Mouse (Mus musculus): ENCODE data around the gene Evl. TPM values are rescaled to one million over a fixed set of nuclear protein-coding genes. Genes with fewer than 3 reads are reported as not detected.

Gene Evl
- polyA plus RNA-seq, 1 experiment from 2014 or later: 88.1 TPM

DNA sequence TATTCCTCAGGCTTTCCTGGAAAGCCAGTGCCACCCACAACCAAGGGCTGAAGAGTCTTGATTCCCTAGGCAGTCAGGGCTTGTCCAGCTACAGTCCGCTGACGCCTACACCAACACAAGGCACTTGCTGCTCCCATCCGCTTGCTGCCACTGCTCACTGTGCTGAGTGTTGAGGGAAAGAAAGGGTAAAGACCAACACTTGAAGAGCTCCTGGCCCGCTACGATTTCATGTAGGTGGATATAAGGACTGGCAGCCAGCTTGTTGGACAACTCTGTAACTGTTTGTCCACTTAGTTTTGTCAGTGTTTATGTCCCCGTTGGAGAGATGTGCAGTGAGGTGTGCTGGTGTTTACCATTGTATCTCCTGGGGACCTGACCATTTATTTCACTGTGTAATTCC, 38.3 kb downstream of the Evl start:
- WGBS: 93% methylated on average over 6 of the region's 6 CpGs

DNA sequence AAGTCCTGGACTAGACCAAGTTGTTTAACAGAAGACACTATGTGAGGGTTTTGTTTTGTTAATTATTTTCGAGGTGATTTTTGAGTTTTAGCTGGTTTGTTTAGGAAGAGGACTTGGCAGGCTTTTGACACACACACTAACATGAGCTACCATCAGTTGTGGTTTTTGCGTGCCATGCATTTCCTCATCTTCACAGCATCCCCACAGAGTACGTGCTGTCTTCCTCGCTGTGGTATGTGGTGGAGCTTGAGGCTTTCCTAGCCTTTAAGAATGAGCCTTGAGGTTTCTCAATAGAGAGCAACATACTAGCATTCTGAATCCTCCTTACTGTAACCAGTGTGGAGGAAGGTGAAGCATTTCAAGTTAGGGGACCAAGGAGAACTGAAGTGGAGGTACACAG, 46.3 kb downstream of the Evl start:
- Histone ChIP-seq H3K27me3 (ENCODE audit: control insufficient read depth, insufficient read depth, low read length) (no peaks in the 10 kb centered on the region), H3K9ac (replicated peaks; ENCODE audit: low read length) (no peak overlapping the region), H3K4me2 (ENCODE audit: low read depth, low read length) (no peak overlapping the region), H3K4me3 (ENCODE audit: low read depth, low read length) (no peak overlapping the region), H3K9me3 (replicated peaks; ENCODE audit: control insufficient read depth, low read length) (no peaks in the 10 kb centered on the region), H3K36me3 (replicated peaks; ENCODE audit: control insufficient read depth, insufficient read depth, low read depth, low read length) (no peaks in the 10 kb centered on the region), H3K27ac (replicated peaks; ENCODE audit: low read depth, low read length) (no peak overlapping the region), H3K4me1 (ENCODE audit: control insufficient read depth, insufficient read depth, low read length) (no peaks in the 10 kb centered on the region)
- ATAC-seq (replicated peaks; ENCODE audit: insufficient number of reproducible peaks, low FRiP score, low TSS enrichment, low read depth) (no peak), DNase-seq (ENCODE audit: low spot score) (no peak)
- 84% methylated on average over 4 of the region's 4 CpGs for WGBS

More for the DNA sequence above, 38.3 kb downstream of the Evl start:
- H3K4me2 ChIP-seq (ENCODE audit: low read depth, low read length): no peak overlapping the region
- H3K36me3 ChIP-seq (replicated peaks; ENCODE audit: control insufficient read depth, insufficient read depth, low read depth, low read length): no peaks in the 10 kb centered on the region
- H3K27me3 ChIP-seq (ENCODE audit: control insufficient read depth, insufficient read depth, low read length): no peaks in the 10 kb centered on the region
- H3K4me3 ChIP-seq (ENCODE audit: low read depth, low read length): no peak overlapping the region
- H3K27ac ChIP-seq (replicated peaks; ENCODE audit: low read depth, low read length): no peak overlapping the region
- H3K9me3 ChIP-seq (replicated peaks; ENCODE audit: control insufficient read depth, low read length): no peaks in the 10 kb centered on the region
- H3K4me1 ChIP-seq (ENCODE audit: control insufficient read depth, insufficient read depth, low read length): no peaks in the 10 kb centered on the region
- ATAC-seq (replicated peaks; ENCODE audit: insufficient number of reproducible peaks, low FRiP score, low TSS enrichment, low read depth) (no peak), DNase-seq (ENCODE audit: low spot score) (no peak)
- H3K9ac ChIP-seq (replicated peaks; ENCODE audit: low read length): no peak overlapping the region

DNA sequence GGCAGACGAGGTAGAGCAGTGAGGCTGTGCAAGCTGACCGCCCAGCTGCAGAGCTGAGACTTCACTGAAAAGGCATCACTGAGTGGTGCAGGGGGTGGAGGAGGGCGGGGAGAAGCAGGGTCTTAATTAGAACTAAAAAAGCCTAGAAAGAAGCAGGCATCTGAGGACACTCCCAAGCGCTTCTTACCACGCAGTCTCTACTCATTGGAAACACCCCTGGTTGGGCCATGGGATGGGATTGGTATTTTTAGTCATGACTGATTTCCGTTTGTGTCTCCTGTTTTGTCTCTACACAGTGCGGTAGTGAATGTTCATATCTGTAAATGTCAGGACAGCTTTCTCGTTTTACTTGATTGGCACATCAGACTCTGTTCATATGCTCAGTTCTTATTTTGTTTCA, 46.8 kb downstream of the Evl start:
- no peak for DNase-seq (ENCODE audit: low spot score)
- 75% methylated on average over 8 of the region's 8 CpGs for WGBS
- no peak overlapping the region for H3K4me2 ChIP-seq (ENCODE audit: low read depth, low read length)
- no peak overlapping the region for H3K9ac ChIP-seq (replicated peaks; ENCODE audit: low read length)
- H3K4me1 ChIP-seq (ENCODE audit: control insufficient read depth, insufficient read depth, low read length): no peaks in the 10 kb centered on the region
- no peaks in the 10 kb centered on the region for H3K36me3 ChIP-seq (replicated peaks; ENCODE audit: control insufficient read depth, insufficient read depth, low read depth, low read length)
- H3K27me3 ChIP-seq (ENCODE audit: control insufficient read depth, insufficient read depth, low read length): no peaks in the 10 kb centered on the region
- no peak for ATAC-seq (replicated peaks; ENCODE audit: insufficient number of reproducible peaks, low FRiP score, low TSS enrichment, low read depth)
- no peak overlapping the region for H3K27ac ChIP-seq (replicated peaks; ENCODE audit: low read depth, low read length)
- no peaks in the 10 kb centered on the region for H3K9me3 ChIP-seq (replicated peaks; ENCODE audit: control insufficient read depth, low read length)
- H3K4me3 ChIP-seq (ENCODE audit: low read depth, low read length): no peak overlapping the region

DNA sequence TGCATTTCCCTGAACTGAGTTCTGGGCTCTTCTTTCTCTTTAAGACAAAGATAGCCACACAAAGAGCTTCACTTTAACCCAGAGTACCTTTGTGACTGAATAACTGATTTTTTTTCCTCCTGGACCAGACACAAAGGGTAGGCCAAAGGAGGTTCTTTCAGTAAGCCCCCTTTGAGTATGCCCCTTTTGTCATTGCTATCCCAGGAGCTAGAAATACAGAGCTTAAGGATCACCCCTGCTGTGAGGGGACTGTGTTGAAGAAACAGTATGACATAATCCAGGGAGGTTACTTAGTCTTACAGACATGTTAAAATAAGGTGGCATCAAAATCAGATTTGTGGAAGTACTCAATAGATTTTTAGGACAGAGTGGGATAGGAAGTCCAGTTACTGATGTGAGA, 50.0 kb downstream of the Evl start:
- Histone ChIP-seq H3K27me3 (ENCODE audit: control insufficient read depth, insufficient read depth, low read length) (no peaks in the 10 kb centered on the region), H3K36me3 (replicated peaks; ENCODE audit: control insufficient read depth, insufficient read depth, low read depth, low read length) (no peaks in the 10 kb centered on the region), H3K9me3 (replicated peaks; ENCODE audit: control insufficient read depth, low read length) (no peaks in the 10 kb centered on the region), H3K4me1 (ENCODE audit: control insufficient read depth, insufficient read depth, low read length) (no peaks in the 10 kb centered on the region), H3K9ac (replicated peaks; ENCODE audit: low read length) (no peak overlapping the region), H3K27ac (replicated peaks; ENCODE audit: low read depth, low read length) (no peak overlapping the region), H3K4me2 (ENCODE audit: low read depth, low read length) (no peak overlapping the region), H3K4me3 (ENCODE audit: low read depth, low read length) (no peak overlapping the region)
- ATAC-seq (replicated peaks; ENCODE audit: insufficient number of reproducible peaks, low FRiP score, low TSS enrichment, low read depth) (no peak), DNase-seq (ENCODE audit: low spot score) (no peak)

DNA sequence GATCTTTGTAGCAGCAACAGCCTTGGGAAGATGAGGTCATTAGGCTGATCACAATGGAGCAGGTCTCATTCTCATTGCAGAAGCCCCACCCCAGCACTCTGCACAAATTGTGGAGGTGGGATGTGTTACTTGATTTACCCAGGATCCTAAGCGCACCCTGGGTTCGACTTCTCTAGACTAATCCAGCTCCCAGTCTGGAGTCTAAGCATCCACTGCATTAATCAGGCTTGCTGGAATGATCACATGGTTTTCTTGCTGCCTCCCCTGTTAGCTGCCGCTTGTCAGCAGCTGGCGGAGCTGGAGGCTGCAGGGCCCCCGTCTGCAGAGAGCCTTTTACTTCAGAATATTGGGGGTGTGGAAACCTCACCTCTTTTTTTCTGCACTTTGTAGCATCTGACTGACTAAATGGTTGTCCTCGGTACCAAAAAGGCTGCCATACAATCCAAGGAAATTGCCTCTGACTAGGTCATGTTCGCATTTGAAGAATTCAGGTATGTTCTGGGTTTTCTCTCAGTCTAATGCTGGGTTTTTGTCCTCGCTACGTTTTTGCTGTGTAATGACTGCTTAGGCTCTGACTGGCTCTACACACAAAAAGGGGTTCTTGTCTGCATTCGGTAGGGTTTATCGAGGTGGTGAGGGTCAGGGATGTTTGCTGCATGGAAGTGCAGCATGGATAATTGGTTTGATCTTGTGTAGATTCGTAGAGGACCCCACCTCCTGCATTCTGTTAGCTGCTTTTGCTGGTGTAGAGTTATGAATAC, 51.2 kb downstream of the Evl start:
- H3K9me3 ChIP-seq (replicated peaks; ENCODE audit: control insufficient read depth, low read length): no peaks in the 10 kb centered on the region
- H3K4me1 ChIP-seq (ENCODE audit: control insufficient read depth, insufficient read depth, low read length): no peaks in the 10 kb centered on the region
- peak overlapping the region; percentile 22; the same call in 1 of the 2 replicates for H3K9ac ChIP-seq (replicated peaks; ENCODE audit: low read length)
- no peak overlapping the region for H3K27ac ChIP-seq (replicated peaks; ENCODE audit: low read depth, low read length)
- DNase-seq (ENCODE audit: low spot score) (peak; percentile 33), ATAC-seq (replicated peaks; ENCODE audit: insufficient number of reproducible peaks, low FRiP score, low TSS enrichment, low read depth) (peak; percentile 64)
- no peak overlapping the region for H3K4me2 ChIP-seq (ENCODE audit: low read depth, low read length)
- WGBS: 49% methylated on average over 12 of the region's 12 CpGs
- H3K4me3 ChIP-seq (ENCODE audit: low read depth, low read length): no peak overlapping the region
- no peaks in the 10 kb centered on the region for H3K36me3 ChIP-seq (replicated peaks; ENCODE audit: control insufficient read depth, insufficient read depth, low read depth, low read length)
- no peaks in the 10 kb centered on the region for H3K27me3 ChIP-seq (ENCODE audit: control insufficient read depth, insufficient read depth, low read length)

DNA sequence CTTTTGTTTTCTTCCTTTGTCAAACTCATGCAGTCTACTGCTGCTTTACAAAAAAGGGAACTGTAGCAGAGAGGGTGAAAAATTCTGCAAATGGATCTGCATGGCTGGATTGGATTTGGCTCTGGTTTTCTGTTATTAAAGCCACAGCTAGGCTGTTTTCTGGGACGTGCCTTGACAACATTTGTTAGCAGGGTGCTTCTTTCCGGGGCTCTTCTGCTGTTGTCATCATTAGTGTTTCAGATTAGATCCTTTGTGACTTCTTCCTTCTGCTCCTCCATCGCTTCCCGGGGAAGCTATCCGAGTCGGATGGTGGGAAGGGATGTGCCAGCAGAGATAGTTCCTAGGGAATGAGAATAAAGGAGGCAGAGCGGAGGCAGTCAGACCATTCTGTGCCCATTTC, 51.8 kb downstream of the Evl start:
- ATAC-seq (replicated peaks; ENCODE audit: insufficient number of reproducible peaks, low FRiP score, low TSS enrichment, low read depth): no peak
- Histone ChIP-seq H3K9me3 (replicated peaks; ENCODE audit: control insufficient read depth, low read length) (no peaks in the 10 kb centered on the region), H3K4me1 (ENCODE audit: control insufficient read depth, insufficient read depth, low read length) (no peaks in the 10 kb centered on the region), H3K27me3 (ENCODE audit: control insufficient read depth, insufficient read depth, low read length) (no peaks in the 10 kb centered on the region), H3K27ac (replicated peaks; ENCODE audit: low read depth, low read length) (no peak overlapping the region), H3K4me2 (ENCODE audit: low read depth, low read length) (no peak overlapping the region; the same call in 1 of the 2 replicates), H3K9ac (replicated peaks; ENCODE audit: low read length) (no peak overlapping the region), H3K4me3 (ENCODE audit: low read depth, low read length) (no peak overlapping the region), H3K36me3 (replicated peaks; ENCODE audit: control insufficient read depth, insufficient read depth, low read depth, low read length) (no peaks in the 10 kb centered on the region; the same call in 1 of the 2 replicates)
- DNase-seq (ENCODE audit: low spot score): no peak
- WGBS: 75% methylated on average over 7 of the region's 7 CpGs

DNA sequence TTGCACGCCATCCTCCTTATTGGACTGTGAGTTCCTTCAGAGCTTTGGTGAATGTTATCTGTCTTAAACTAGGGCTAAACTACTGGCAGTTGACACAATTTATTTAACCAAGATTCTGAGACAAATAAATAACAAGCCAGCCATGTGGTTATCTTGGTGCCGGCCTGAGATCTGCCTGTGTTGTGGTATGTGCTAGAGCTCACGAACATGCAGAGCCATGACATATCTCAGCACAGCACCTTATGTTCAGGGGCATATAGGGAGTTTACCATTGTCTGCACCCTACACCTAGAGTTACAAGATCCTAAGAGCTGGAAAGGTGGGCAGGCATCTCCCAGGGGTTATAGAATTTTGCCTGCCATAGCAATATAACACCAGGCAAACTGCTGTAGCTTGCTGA, 54.9 kb downstream of the Evl start:
- Histone ChIP-seq H3K36me3 (replicated peaks; ENCODE audit: control insufficient read depth, insufficient read depth, low read depth, low read length) (no peaks in the 10 kb centered on the region; the same call in 1 of the 2 replicates), H3K4me1 (ENCODE audit: control insufficient read depth, insufficient read depth, low read length) (no peaks in the 10 kb centered on the region), H3K9me3 (replicated peaks; ENCODE audit: control insufficient read depth, low read length) (no peaks in the 10 kb centered on the region), H3K27me3 (ENCODE audit: control insufficient read depth, insufficient read depth, low read length) (no peaks in the 10 kb centered on the region), H3K4me2 (ENCODE audit: low read depth, low read length) (no peak overlapping the region), H3K27ac (replicated peaks; ENCODE audit: low read depth, low read length) (no peak overlapping the region), H3K9ac (replicated peaks; ENCODE audit: low read length) (no peak overlapping the region), H3K4me3 (ENCODE audit: low read depth, low read length) (no peak overlapping the region)
- ATAC-seq (replicated peaks; ENCODE audit: insufficient number of reproducible peaks, low FRiP score, low TSS enrichment, low read depth) (no peak), DNase-seq (ENCODE audit: low spot score) (no peak)
- WGBS: 84% methylated on average over 3 of the region's 3 CpGs

DNA sequence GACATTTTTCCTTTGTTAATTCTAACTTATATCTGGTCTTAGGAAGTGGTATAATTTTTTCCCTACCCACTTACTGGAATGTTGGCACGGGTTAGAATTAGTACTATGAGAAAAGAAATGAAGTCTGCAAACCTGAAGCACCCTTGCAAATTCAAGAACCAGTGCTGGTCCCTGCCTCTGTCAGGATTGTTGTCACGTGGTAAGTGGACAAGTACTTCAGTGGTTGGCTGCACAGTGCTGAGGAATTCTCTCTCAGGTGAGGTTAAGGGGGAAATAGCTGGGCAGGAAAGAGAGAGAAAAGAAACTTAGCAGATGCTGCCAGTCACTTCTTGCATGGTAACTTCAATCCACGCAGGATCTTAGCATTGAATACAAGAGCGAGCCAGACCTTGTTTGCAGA, 55.7 kb downstream of the Evl start:
- DNase-seq (ENCODE audit: low spot score) (no peak), ATAC-seq (replicated peaks; ENCODE audit: insufficient number of reproducible peaks, low FRiP score, low TSS enrichment, low read depth) (no peak)
- Histone ChIP-seq H3K4me3 (ENCODE audit: low read depth, low read length) (no peak overlapping the region), H3K4me1 (ENCODE audit: control insufficient read depth, insufficient read depth, low read length) (no peaks in the 10 kb centered on the region), H3K36me3 (replicated peaks; ENCODE audit: control insufficient read depth, insufficient read depth, low read depth, low read length) (no peaks in the 10 kb centered on the region; the same call in 1 of the 2 replicates), H3K27ac (replicated peaks; ENCODE audit: low read depth, low read length) (no peak overlapping the region), H3K9ac (replicated peaks; ENCODE audit: low read length) (no peak overlapping the region), H3K27me3 (ENCODE audit: control insufficient read depth, insufficient read depth, low read length) (no peaks in the 10 kb centered on the region), H3K9me3 (replicated peaks; ENCODE audit: control insufficient read depth, low read length) (no peaks in the 10 kb centered on the region), H3K4me2 (ENCODE audit: low read depth, low read length) (no peak overlapping the region)
- 90% methylated on average over 4 of the region's 4 CpGs for WGBS

All from embryonic facial prominence, embryonic 11.5 days (tissue).